Mouse (Mus musculus): Measurements from ENCODE around the gene Rpn2.

DNA sequence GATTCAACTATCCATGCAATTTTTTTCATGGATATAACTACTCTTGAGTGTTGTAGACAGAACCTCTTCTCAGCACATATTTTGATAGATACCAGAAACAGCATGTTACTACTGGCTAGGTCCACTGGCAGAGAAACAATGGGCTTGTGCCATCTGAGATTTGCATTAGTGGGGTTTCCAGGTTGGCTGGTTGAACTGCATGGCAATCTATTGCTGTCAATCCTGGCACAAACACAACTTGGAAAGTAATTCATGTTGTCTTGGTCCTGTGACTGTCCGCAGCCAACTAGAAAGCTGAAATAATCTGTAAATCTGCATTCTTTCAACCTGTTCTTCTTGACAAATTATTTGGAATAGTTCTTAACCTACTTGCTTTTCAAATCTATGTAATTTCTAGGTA, 15.7 kb upstream of the Rpn2 start:
- TF ChIP-seq HCFC1 (IDR thresholded peaks at IDR 0.05; ENCODE audit: borderline replicate concordance, insufficient read depth, low read length) (no peak), ZC3H11A (IDR thresholded peaks at IDR 0.05; ENCODE audit: borderline replicate concordance, low read depth, low read length) (no peak), CHD2 (IDR thresholded peaks at IDR 0.05; ENCODE audit: low read depth, low read length) (no peak)
